In genomic region chr11:68145066-68145585, GRCm38 (mm10) we compare ENCODE assay signal across 12 mouse cellular contexts.
A peak's percentile ranks its signal among the peaks of the same experiment; 100 is the strongest.
DNase-seq lines count a peak whose midpoint lies in the region; ATAC-seq and TF ChIP-seq lines count a peak whose summit lies in the region.
"Had no signal": no experiment of that assay in that cellular context is flagged by ENCODE, and none has a peak within 500 bp of the region (broad histone marks: within the 10 kb centered on the region; RNA-seq: fewer than 3 reads in every experiment).

No protein-coding gene starts in this region.

- peaks cover 78% of the 10 kb centered on the region for H3K4me1 ChIP-seq in forebrain, embryonic 10.5 days
- H3K4me1 ChIP-seq in intestine, embryonic 15.5 days (replicated peaks): peaks cover 10% of the 10 kb centered on the region

- peak overlapping the region; percentile 83 for H3K27ac ChIP-seq in forebrain, embryonic 10.5 days
- H3K27ac ChIP-seq in intestine, embryonic 15.5 days: no peak overlapping the region
- H3K27ac ChIP-seq in gastrocnemius, adult 2 months: no peak overlapping the region

- WGBS in forebrain, embryonic 10.5 days: 8% methylated on average over 13 of the region's 13 CpGs
- 35% methylated on average over 13 of the region's 13 CpGs for WGBS in intestine, embryonic 15.5 days

- peak overlapping the region; percentile 6; the same call in 1 of the 2 replicates for H3K4me2 ChIP-seq in intestine, embryonic 15.5 days (replicated peaks)

- H3K4me3 ChIP-seq in forebrain, embryonic 10.5 days: peak overlapping the region; percentile 32
- no peak overlapping the region for H3K4me3 ChIP-seq in intestine, embryonic 15.5 days (replicated peaks)
- H3K4me3 ChIP-seq in gastrocnemius, adult 2 months: no peak overlapping the region

- H3K27me3 ChIP-seq in forebrain, embryonic 10.5 days (ENCODE audit: poor library complexity, severe bottlenecking): peaks cover 81% of the 10 kb centered on the region
- no peaks in the 10 kb centered on the region for H3K27me3 ChIP-seq in intestine, embryonic 15.5 days (replicated peaks)

- no peaks in the 10 kb centered on the region for H3K9me3 ChIP-seq in forebrain, embryonic 10.5 days
- no peaks in the 10 kb centered on the region for H3K9me3 ChIP-seq in intestine, embryonic 15.5 days

- DNase-seq in embryo, embryonic 10 days (ENCODE audit: low spot score): peak; percentile 29
- peak; percentile 40 for DNase-seq in forebrain, embryonic 10.5 days (ENCODE audit: extremely low spot score, low spot score)
- peak; percentile 44 for DNase-seq in neural tube, embryonic 10.5 days (ENCODE audit: extremely low spot score, low spot score)
- DNase-seq in thymus, postnatal 10 days (ENCODE audit: low spot score in 2 of 2): no peak
- DNase-seq in gastrocnemius, adult 2 months: no peak
- DNase-seq: cerebellum, adult 2 months; kidney, postnatal 25 days; liver; right cerebral cortex, postnatal 25 days; thymus, postnatal 14 days had no signal

- TF ChIP-seq CTCF in gastrocnemius, adult 2 months (IDR thresholded peaks at IDR 0.05): no peak

- intact Hi-C loops in gastrocnemius, adult 2 months (cut with DNase I): no loop called here

- no peaks in the 10 kb centered on the region for H3K36me3 ChIP-seq in forebrain, embryonic 10.5 days (replicated peaks)
- no peaks in the 10 kb centered on the region for H3K36me3 ChIP-seq in intestine, embryonic 15.5 days

- ATAC-seq in intestine, embryonic 15.5 days: no peak
- no peak for ATAC-seq in cerebellum, adult (ENCODE audit: insufficient number of reproducible peaks, low FRiP score, low TSS enrichment)

- H3K9ac ChIP-seq in intestine, embryonic 15.5 days: no peak overlapping the region

Comparison
In these comparisons a context has a peak if more than half of its experiments do, and no peak if none do; other contexts are left out.
1. DNase-seq: peak in embryo, embryonic 10 days (single experiment), forebrain, embryonic 10.5 days (single experiment) and neural tube, embryonic 10.5 days (single experiment); none in thymus, postnatal 10 days (0 of 2) and gastrocnemius, adult 2 months (single experiment).